Mouse (Mus musculus) embryonic fibroblast, embryonic 13.5 days (primary cell): ENCODE data around the gene Gm6309. TPM values are rescaled to one million over a fixed set of nuclear protein-coding genes. Genes with fewer than 3 reads are reported as not detected.
"Not testable (repeated sequence)": the region's sequence is repeated elsewhere in the genome, so short reads cannot be mapped to it uniquely, and the experiment has no call there.

Source experiments
- H3K27ac ChIP-seq: 2 replicates; pipeline ENCODE4 v1.5.1; 2012; ENCODE audit warnings: low read length, control low read depth, inconsistent platforms; ENCODE audit not compliant: insufficient read depth
- H3K4me1 ChIP-seq: 2 replicates; pipeline ENCODE4 v1.6.1; 2011; ENCODE audit warnings: low read length; ENCODE audit not compliant: control insufficient read depth, insufficient read depth
- H3K4me3 ChIP-seq: 2 replicates; pipeline ENCODE4 v1.5.1; 2011; ENCODE audit warnings: mild to moderate bottlenecking, control low read depth, low read length; ENCODE audit not compliant: insufficient read depth
- CTCF ChIP-seq: IDR thresholded peaks from 2 replicates; pipeline ENCODE4 v1.5.1; 2011; ENCODE audit warnings: mild to moderate bottlenecking, control low read depth, low read length, moderate library complexity, borderline replicate concordance; ENCODE audit not compliant: insufficient read depth
- POLR2A ChIP-seq: IDR thresholded peaks from 2 replicates; pipeline ENCODE4 v1.6.1; 2011; ENCODE audit warnings: low read depth, mild to moderate bottlenecking, control low read depth, low read length, moderate library complexity
- polyA plus RNA-seq: library from polyadenylated mRNA; stranded (reverse); fragments of >200 nt; gene quantifications from 2 replicates; pipeline ENCODE4 v1.2.4, GENCODE M21; 2011; ENCODE audit warnings: low read depth; ENCODE audit not compliant: missing spikeins, insufficient read length

Gm6309 gene
- polyA plus RNA-seq = not detected in 2 replicates

GRCm38 (mm10) chr5:146170621-146171020 lies at the start of gene Gm6309:
Gene Gm6309, minus strand, starts transcription at chr5:146170721.
- not testable (repeated sequence) for H3K4me1 ChIP-seq, H3K4me3 ChIP-seq, H3K27ac ChIP-seq

DNA sequence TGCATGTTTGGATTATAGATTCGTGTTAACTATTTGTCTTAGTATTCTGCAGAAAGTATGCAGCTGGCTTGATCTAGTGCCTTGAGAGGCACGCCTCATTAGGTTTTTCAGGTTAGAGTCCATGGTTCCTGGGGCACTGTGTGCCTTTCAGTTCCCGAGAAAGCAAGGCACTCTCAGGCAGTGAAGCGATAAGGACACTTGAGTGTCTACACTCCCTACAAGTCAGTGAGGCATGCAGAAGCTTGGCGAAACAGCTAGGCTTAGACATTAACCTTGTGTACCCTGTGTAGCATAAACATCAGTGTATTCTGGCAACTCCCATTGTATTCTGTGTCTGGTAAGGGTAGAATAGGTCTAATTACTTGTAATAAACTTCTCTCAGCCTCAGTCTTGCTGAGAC lies 35.0 kb upstream of the Gm6309 start:
- Histone ChIP-seq H3K4me3 (no peak overlapping the region), H3K4me1 (no peaks in the 10 kb centered on the region), H3K27ac (no peak overlapping the region)
- TF ChIP-seq POLR2A = no peak
- no peak for TF ChIP-seq CTCF

- Histone ChIP-seq H3K4me1 (no peaks in the 10 kb centered on the region), H3K27ac (no peak overlapping the region), H3K4me3 (no peak overlapping the region)
- TF ChIP-seq POLR2A = no peak
- no peak for TF ChIP-seq CTCF
These were observed 33.4 kb upstream of the Gm6309 start for GRCm38 (mm10) chr5:146203921-146204320.

GRCm38 (mm10) chr5:146200580-146200979 lies 30.1 kb upstream of the Gm6309 start:
- H3K4me1 ChIP-seq = no peaks in the 10 kb centered on the region
- no peak overlapping the region for H3K27ac ChIP-seq
- TF ChIP-seq POLR2A = no peak
- H3K4me3 ChIP-seq = no peak overlapping the region

DNA sequence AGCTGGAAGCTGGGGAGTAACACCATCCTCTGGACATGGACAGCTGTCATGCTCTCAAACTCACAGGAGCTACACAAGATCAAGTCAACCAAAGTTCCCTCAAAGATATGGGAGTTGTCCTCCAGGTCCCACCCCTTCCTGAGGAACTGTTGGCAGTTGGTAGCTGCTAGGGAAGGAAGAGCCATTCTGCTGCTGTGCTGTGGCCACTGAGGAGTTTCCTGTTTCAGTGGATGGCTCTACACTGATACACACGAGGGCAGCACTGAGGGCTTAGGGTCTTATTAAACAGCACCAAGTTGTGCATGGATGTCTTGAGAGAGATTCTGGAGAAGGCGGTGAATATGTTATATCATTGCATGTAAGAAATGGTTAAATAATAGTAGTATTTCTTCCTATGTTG lies 29.0 kb upstream of the Gm6309 start:
- no peak for TF ChIP-seq POLR2A
- no peak for TF ChIP-seq CTCF
- Histone ChIP-seq H3K4me1 (no peaks in the 10 kb centered on the region), H3K27ac (no peak overlapping the region), H3K4me3 (no peak overlapping the region)

DNA sequence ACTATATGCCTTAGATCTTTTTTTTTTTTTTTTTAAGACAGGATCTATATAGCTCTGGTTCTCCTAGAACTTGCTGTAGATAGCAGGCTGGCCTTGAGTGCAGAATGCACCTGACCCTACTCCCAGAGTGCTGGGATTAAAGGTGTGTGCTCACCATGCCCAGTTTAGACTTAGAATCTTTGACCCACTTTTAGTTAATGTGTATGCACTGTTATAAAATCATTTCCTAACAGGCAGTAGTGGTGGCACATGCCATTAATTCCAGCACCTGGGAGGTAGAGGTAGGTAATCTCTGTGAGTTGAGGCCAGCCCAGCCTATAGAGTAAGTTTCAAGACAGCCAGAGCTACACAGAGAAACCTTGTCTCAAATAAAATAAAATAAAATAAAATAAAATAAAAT lies 28.6 kb upstream of the Gm6309 start:
- no peak overlapping the region for H3K4me3 ChIP-seq

DNA sequence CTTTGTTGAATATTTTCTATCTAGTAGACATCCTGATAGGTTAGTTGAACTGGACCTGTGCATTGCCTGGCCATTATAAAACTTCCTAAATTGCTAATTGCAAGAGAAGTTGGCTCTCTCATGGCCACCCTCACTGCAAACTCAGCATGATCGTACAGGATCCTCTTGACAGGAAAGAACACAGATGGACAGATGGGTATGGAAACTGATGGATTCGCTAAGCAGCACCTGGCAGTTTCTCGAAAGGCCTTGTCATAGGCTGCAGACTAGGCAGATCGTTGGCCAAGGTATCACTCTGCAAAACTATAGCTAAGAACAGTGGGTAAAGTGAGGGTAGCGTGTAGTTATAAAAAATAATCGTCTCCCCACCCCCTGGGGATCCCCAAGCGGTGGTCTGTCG lies 22.8 kb upstream of the Gm6309 start:
- H3K4me3 ChIP-seq = no peak overlapping the region
- no peaks in the 10 kb centered on the region for H3K4me1 ChIP-seq
- H3K27ac ChIP-seq = no peak overlapping the region
- TF ChIP-seq CTCF = no peak
- TF ChIP-seq POLR2A = no peak

More for the DNA sequence above, 28.6 kb upstream of the Gm6309 start:
- Histone ChIP-seq H3K4me1 (no peaks in the 10 kb centered on the region), H3K27ac (no peak overlapping the region)
- TF ChIP-seq CTCF (no peak), POLR2A (no peak)

- TF ChIP-seq POLR2A = no peak
- no peak for TF ChIP-seq CTCF
These were observed 20.2 kb upstream of the Gm6309 start for GRCm38 (mm10) chr5:146190501-146191269.

GRCm38 (mm10) chr5:146190093-146190492 lies 19.6 kb upstream of the Gm6309 start:
- H3K4me1 ChIP-seq = no peaks in the 10 kb centered on the region
- H3K27ac ChIP-seq = no peak overlapping the region
- TF ChIP-seq CTCF = no peak
- TF ChIP-seq POLR2A = no peak
- H3K4me3 ChIP-seq = no peak overlapping the region

More at GRCm38 (mm10) chr5:146190501-146191269, 20.2 kb upstream of the Gm6309 start:
- Histone ChIP-seq H3K4me3 (no peak overlapping the region), H3K4me1 (no peaks in the 10 kb centered on the region), H3K27ac (no peak overlapping the region)

- no peaks in the 10 kb centered on the region for H3K4me1 ChIP-seq
- H3K4me3 ChIP-seq = no peak overlapping the region
- H3K27ac ChIP-seq = no peak overlapping the region
- TF ChIP-seq POLR2A (no peak), CTCF (no peak)
These were observed 18.2 kb upstream of the Gm6309 start for GRCm38 (mm10) chr5:146188712-146189111.

GRCm38 (mm10) chr5:146188144-146188543 lies 17.6 kb upstream of the Gm6309 start:
- no peak for TF ChIP-seq POLR2A
- TF ChIP-seq CTCF = no peak
- Histone ChIP-seq H3K27ac (no peak overlapping the region), H3K4me1 (no peaks in the 10 kb centered on the region), H3K4me3 (no peak overlapping the region)
